Comparison of ENCODE assay signal across 21 mouse cellular contexts in genomic region chr2:71790752-71791151, GRCm38 (mm10). TPM values are rescaled to one million over a fixed set of nuclear protein-coding genes. Genes with fewer than 3 reads are reported as not detected.
DNase-seq lines count a peak whose midpoint lies in the region; ATAC-seq and TF ChIP-seq lines count a peak whose summit lies in the region.
"Had no signal": no experiment of that assay in that cellular context is flagged by ENCODE, and none has a peak within 500 bp of the region (broad histone marks: within the 10 kb centered on the region; RNA-seq: fewer than 3 reads in every experiment).

No protein-coding gene starts in this region.

- ATAC-seq in kidney, embryonic 16.5 days (ENCODE audit: low FRiP score, low TSS enrichment), result no peak
- ATAC-seq: intestine, embryonic 16.5 days; liver, postnatal 0 days had no signal

- TF ChIP-seq POLR2A in kidney, adult 2 months (IDR thresholded peaks at IDR 0.05; ENCODE audit: low read depth, low read length), result no peak

- TF ChIP-seq CTCF in gastrocnemius, adult 2 months (IDR thresholded peaks at IDR 0.05), result no peak
- TF ChIP-seq CTCF in kidney, adult 2 months (conservative IDR thresholded peaks at IDR 0.05; ENCODE audit: insufficient read depth, insufficient read length, low read depth, low read length), result no peak

- H3K9ac ChIP-seq in kidney, embryonic 16.5 days (replicated peaks; ENCODE audit: low read length), result no peak overlapping the region
- H3K9ac ChIP-seq: heart, embryonic 15.5 days; hindbrain, embryonic 14.5 days; liver, postnatal 0 days; neural tube, embryonic 13.5 days had no signal

- H3K27ac ChIP-seq in gastrocnemius, adult 2 months, result no peak overlapping the region
- H3K27ac ChIP-seq in kidney, adult 2 months (ENCODE audit: insufficient read depth, low read depth, low read length), result peak overlapping the region; percentile 54
- H3K27ac ChIP-seq in kidney, embryonic 16.5 days (ENCODE audit: low read length), result no peak overlapping the region
- H3K27ac ChIP-seq: heart, embryonic 15.5 days; hindbrain, embryonic 14.5 days; midbrain, embryonic 10.5 days; neural tube, embryonic 13.5 days had no signal

- H3K4me1 ChIP-seq in kidney, adult 2 months (ENCODE audit: control insufficient read depth, insufficient read depth, low read length), result peaks cover 59% of the 10 kb centered on the region
- peaks cover 47% of the 10 kb centered on the region for H3K4me1 ChIP-seq in kidney, embryonic 16.5 days (ENCODE audit: insufficient read depth, low read length)

- H3K9me3 ChIP-seq in kidney, embryonic 16.5 days (ENCODE audit: low read length), result no peaks in the 10 kb centered on the region
- H3K9me3 ChIP-seq: heart, embryonic 15.5 days; midbrain, embryonic 10.5 days; neural tube, embryonic 13.5 days had no signal

- peak overlapping the region; percentile 40 for H3K4me3 ChIP-seq in gastrocnemius, adult 2 months
- H3K4me3 ChIP-seq in kidney, adult 2 months (ENCODE audit: insufficient read depth, low read depth, low read length), result no peak overlapping the region
- H3K4me3 ChIP-seq in kidney, embryonic 16.5 days (ENCODE audit: low read length), result no peak overlapping the region
- H3K4me3 ChIP-seq: heart, embryonic 15.5 days; midbrain, embryonic 10.5 days; neural tube, embryonic 13.5 days had no signal

- H3K27me3 ChIP-seq in kidney, adult 2 months (replicated peaks; ENCODE audit: control insufficient read depth, insufficient read depth, low read length), result no peaks in the 10 kb centered on the region
- peaks cover 3% of the 10 kb centered on the region; the same call in 1 of the 2 replicates for H3K27me3 ChIP-seq in kidney, embryonic 16.5 days (ENCODE audit: insufficient read depth, low read length)
- H3K27me3 ChIP-seq: heart, embryonic 15.5 days had no signal

- intact Hi-C loops in gastrocnemius, adult 2 months (cut with DNase I), result no loop called here
- intact Hi-C loops in gastrocnemius, postnatal 36 days (cut with DNase I), result no loop called here

- DNase-seq in gastrocnemius, adult 2 months, result no peak
- DNase-seq in gastrocnemius, postnatal 36 days, result no peak
- peak; percentile 92 for DNase-seq in kidney, adult 2 months
- peak; percentile 71 for DNase-seq in adrenal gland, postnatal 14 days
- peak; percentile 82 to 87 for DNase-seq in kidney, postnatal 36 days
- DNase-seq in frontal cortex, postnatal 10 days (ENCODE audit: low spot score in 2 of 2), result no peak
- no peak for DNase-seq in frontal cortex, adult 2 months (ENCODE audit: extremely low spot score in 1 of 2, low spot score in 1 of 2)
- DNase-seq: cerebellum, adult 11 months; cerebellum, postnatal 25 days; gastrocnemius, postnatal 25 days; layer of hippocampus, adult 9-11 months; liver, postnatal 0 days; lung, postnatal 14 days; right cerebral cortex, postnatal 25 days; thymus, postnatal 25 days had no signal

- WGBS in kidney, adult 2 months, result 25% methylated on average over 5 of the region's 5 CpGs
- WGBS in kidney, embryonic 16.5 days, result 53% methylated on average over 5 of the region's 5 CpGs

- H3K36me3 ChIP-seq in kidney, adult 2 months (ENCODE audit: control insufficient read depth, insufficient read depth, low read length), result no peaks in the 10 kb centered on the region
- H3K36me3 ChIP-seq in kidney, embryonic 16.5 days (ENCODE audit: insufficient read depth, low read length), result peaks cover 3% of the 10 kb centered on the region; the same call in 1 of the 2 replicates
- H3K36me3 ChIP-seq: heart, embryonic 15.5 days; neural tube, embryonic 13.5 days had no signal

- no peak overlapping the region for H3K4me2 ChIP-seq in kidney, embryonic 16.5 days (replicated peaks; ENCODE audit: low read depth, low read length)
- H3K4me2 ChIP-seq: heart, embryonic 15.5 days; hindbrain, embryonic 14.5 days; neural tube, embryonic 13.5 days had no signal

RNA-seq across cellular contexts. Expression of gene Itga6, which starts 45.3 kb away (rescaled TPM):
- total RNA-seq in gastrocnemius, adult 2 months (2021), result 10 to 100 TPM; 13.1 to 21.8 TPM
- 10 to 100 TPM; 14.6 to 17.8 TPM for total RNA-seq in gastrocnemius, postnatal 36 days (2021)
- polyA plus RNA-seq in kidney, adult 2 months (2012; rRNA removed), result 58.7 and 60.3 TPM in 2 replicates
- polyA plus RNA-seq in kidney, embryonic 16.5 days (2015; fragmentation: Nextera tagmentation; extraction: Ambion mirVana), result 56.8 and 75.1 TPM in 2 replicates
- 172 and 173 TPM in 2 replicates for total RNA-seq in adrenal gland, postnatal 14 days (2021)
- polyA plus RNA-seq in frontal cortex, adult 2 months (2012; rRNA removed), result 28.1 and 32.4 TPM in 2 replicates

Comparison
In these comparisons a context has a peak if more than half of its experiments do, and no peak if none do; other contexts are left out.
1. DNase-seq: peak in kidney, adult 2 months (single experiment), adrenal gland, postnatal 14 days (single experiment) and kidney, postnatal 36 days (2 of 2); none in gastrocnemius, adult 2 months (single experiment), gastrocnemius, postnatal 36 days (0 of 2), frontal cortex, postnatal 10 days (0 of 2) and frontal cortex, adult 2 months (0 of 2).